Comparison of ENCODE assay signal across 22 mouse cellular contexts in the genomic region with DNA sequence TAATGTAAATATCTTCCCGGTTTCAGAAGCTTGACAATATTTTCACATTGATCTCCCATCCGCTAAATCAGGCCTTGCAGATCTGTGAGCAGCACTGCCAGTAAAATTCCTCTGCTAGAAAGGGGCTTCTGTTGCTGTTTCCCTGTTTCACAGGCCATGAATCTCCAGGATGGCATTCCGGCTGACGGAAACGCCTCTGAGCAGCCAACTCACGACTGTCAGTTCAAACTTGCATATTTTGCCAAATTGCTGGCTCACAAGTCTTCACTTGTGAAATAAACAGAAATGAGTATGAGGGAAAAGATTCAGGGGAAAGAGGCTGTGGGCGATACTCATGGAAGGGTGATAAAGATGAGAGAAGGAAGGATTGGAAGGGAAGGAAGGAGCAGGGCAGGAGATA. TPM values are rescaled to one million over a fixed set of nuclear protein-coding genes. Genes with fewer than 3 reads are reported as not detected.
A peak's percentile ranks its signal among the peaks of the same experiment; 100 is the strongest.
DNase-seq lines count a peak whose midpoint lies in the region; ATAC-seq and TF ChIP-seq lines count a peak whose summit lies in the region.
"Had no signal": no experiment of that assay in that cellular context is flagged by ENCODE, and none has a peak within 500 bp of the region (broad histone marks: within the 10 kb centered on the region; RNA-seq: fewer than 3 reads in every experiment).

No protein-coding gene starts in this region.

- no peak overlapping the region for H3K4me3 ChIP-seq in forebrain, postnatal 0 days (ENCODE audit: low read depth, low read length)
- H3K4me3 ChIP-seq in forebrain, embryonic 11.5 days (ENCODE audit: low read depth, low read length) = no peak overlapping the region
- no peak overlapping the region for H3K4me3 ChIP-seq in lung, embryonic 14.5 days (ENCODE audit: low read depth, low read length)
- H3K4me3 ChIP-seq in limb, embryonic 10.5 days = no peak overlapping the region
- H3K4me3 ChIP-seq: embryonic facial prominence, embryonic 13.5 days; gastrocnemius, adult 2 months; myocyte; neural tube, embryonic 15.5 days had no signal

- H3K36me3 ChIP-seq in forebrain, postnatal 0 days (ENCODE audit: insufficient read depth) = no peaks in the 10 kb centered on the region
- no peaks in the 10 kb centered on the region for H3K36me3 ChIP-seq in forebrain, embryonic 11.5 days (ENCODE audit: control insufficient read depth, insufficient read depth, low read length)
- H3K36me3 ChIP-seq in lung, embryonic 14.5 days (ENCODE audit: insufficient read depth) = no peaks in the 10 kb centered on the region
- H3K36me3 ChIP-seq in limb, embryonic 10.5 days = no peaks in the 10 kb centered on the region
- H3K36me3 ChIP-seq: embryonic facial prominence, embryonic 13.5 days; neural tube, embryonic 15.5 days had no signal

- no peaks in the 10 kb centered on the region for H3K4me1 ChIP-seq in forebrain, postnatal 0 days (ENCODE audit: insufficient read depth)
- no peaks in the 10 kb centered on the region for H3K4me1 ChIP-seq in forebrain, embryonic 11.5 days (replicated peaks; ENCODE audit: control insufficient read depth, insufficient read depth, low read length)
- H3K4me1 ChIP-seq in lung, embryonic 14.5 days (ENCODE audit: insufficient read depth) = 0 out of 2 replicates have a peak, but pooled peaks cover 5% of the 10 kb centered on the region
- H3K4me1 ChIP-seq in limb, embryonic 10.5 days = no peaks in the 10 kb centered on the region
- H3K4me1 ChIP-seq: embryonic facial prominence, embryonic 13.5 days; neural tube, embryonic 15.5 days had no signal

- WGBS in forebrain, postnatal 0 days = 56% methylated on average over 7 of the region's 7 CpGs
- 92% methylated on average over 7 of the region's 7 CpGs for WGBS in forebrain, embryonic 11.5 days
- 31% methylated on average over 7 of the region's 7 CpGs for WGBS in lung, embryonic 14.5 days
- WGBS in limb, embryonic 10.5 days = 74% methylated on average over 7 of the region's 7 CpGs

- H3K27ac ChIP-seq in forebrain, postnatal 0 days (ENCODE audit: low read depth, low read length) = no peak overlapping the region
- H3K27ac ChIP-seq in forebrain, embryonic 11.5 days (ENCODE audit: low read depth, low read length) = no peak overlapping the region
- no peak overlapping the region for H3K27ac ChIP-seq in lung, embryonic 14.5 days (ENCODE audit: low read depth)
- H3K27ac ChIP-seq in limb, embryonic 10.5 days = no peak overlapping the region
- H3K27ac ChIP-seq: embryonic facial prominence, embryonic 13.5 days; gastrocnemius, adult 2 months; liver, embryonic 14.5 days; neural tube, embryonic 15.5 days had no signal

- no peaks in the 10 kb centered on the region; the same call in none of the 2 replicates for H3K27me3 ChIP-seq in forebrain, postnatal 0 days (ENCODE audit: insufficient read depth, low read length)
- H3K27me3 ChIP-seq in forebrain, embryonic 11.5 days (ENCODE audit: control insufficient read depth, insufficient read depth, low read length) = no peaks in the 10 kb centered on the region
- no peaks in the 10 kb centered on the region for H3K27me3 ChIP-seq in lung, embryonic 14.5 days (ENCODE audit: insufficient read depth, low read length)
- no peaks in the 10 kb centered on the region for H3K27me3 ChIP-seq in limb, embryonic 10.5 days (ENCODE audit: low read depth, poor library complexity, severe bottlenecking)
- H3K27me3 ChIP-seq: CH12.LX; embryonic facial prominence, embryonic 13.5 days; neural tube, embryonic 15.5 days had no signal

- ATAC-seq in forebrain, postnatal 0 days = peak; percentile 68
- no peak for ATAC-seq in forebrain, embryonic 11.5 days (replicated peaks; ENCODE audit: low FRiP score)
- ATAC-seq in lung, embryonic 14.5 days (ENCODE audit: insufficient read depth) = peak; percentile 47; the same call in 1 of the 2 replicates

- H3K9ac ChIP-seq in forebrain, postnatal 0 days = no peak overlapping the region
- H3K9ac ChIP-seq in forebrain, embryonic 11.5 days (ENCODE audit: low read length) = no peak overlapping the region
- H3K9ac ChIP-seq in lung, embryonic 14.5 days = no peak overlapping the region
- H3K9ac ChIP-seq: embryonic facial prominence, embryonic 13.5 days; liver, embryonic 14.5 days; neural tube, embryonic 15.5 days had no signal

- peak; percentile 67 for DNase-seq in forebrain, postnatal 0 days
- DNase-seq in forebrain, embryonic 11.5 days (ENCODE audit: low spot score) = no peak
- DNase-seq in lung, embryonic 14.5 days = peak; percentile 74
- DNase-seq in lung, postnatal 36 days = no peak
- peak; percentile 2 for DNase-seq in Muller cell, postnatal 12 days (ENCODE audit: inconsistent ontology term)
- DNase-seq in brain, embryonic 18.5 days (ENCODE audit: low read depth, low spot score) = peak; percentile 43
- no peak for DNase-seq in limb, embryonic 10.5 days (ENCODE audit: low spot score)
- DNase-seq in thymus, postnatal 36 days = no peak
- DNase-seq: cerebellum, adult 9-11 months; gastrocnemius, adult 2 months; heart, postnatal 10 days; kidney, adult 18-20 months; kidney, postnatal 14 days; midbrain, embryonic 14.5 days; thymus, postnatal 14 days had no signal

- H3K9me3 ChIP-seq in forebrain, postnatal 0 days (ENCODE audit: low read length) = no peaks in the 10 kb centered on the region
- H3K9me3 ChIP-seq in forebrain, embryonic 11.5 days (ENCODE audit: control insufficient read depth, low read length) = no peaks in the 10 kb centered on the region
- no peaks in the 10 kb centered on the region for H3K9me3 ChIP-seq in lung, embryonic 14.5 days (ENCODE audit: low read depth, low read length)
- no peaks in the 10 kb centered on the region for H3K9me3 ChIP-seq in limb, embryonic 10.5 days (replicated peaks)
- H3K9me3 ChIP-seq: embryonic facial prominence, embryonic 13.5 days; neural tube, embryonic 15.5 days had no signal

- no peak for TF ChIP-seq CTCF in forebrain, postnatal 0 days (IDR thresholded peaks at IDR 0.05; ENCODE audit: low read depth)
- no peak for TF ChIP-seq CTCF in lung, embryonic 14.5 days (IDR thresholded peaks at IDR 0.05; ENCODE audit: low read depth)

- H3K4me2 ChIP-seq in forebrain, postnatal 0 days (ENCODE audit: low read depth) = no peak overlapping the region
- no peak overlapping the region for H3K4me2 ChIP-seq in forebrain, embryonic 11.5 days (ENCODE audit: low read depth, low read length, severe bottlenecking)
- H3K4me2 ChIP-seq in lung, embryonic 14.5 days = no peak overlapping the region
- H3K4me2 ChIP-seq: embryonic facial prominence, embryonic 13.5 days; heart, embryonic 11.5 days; neural tube, embryonic 15.5 days had no signal

RNA-seq across cellular contexts. Expression of gene Btbd3, which starts 59.3 kb away (rescaled TPM):
- total RNA-seq in forebrain, postnatal 0 days (2014; rRNA removed) = 45.8 and 64.9 TPM in 2 replicates
- 22.4 and 33.8 TPM in 2 replicates for polyA plus RNA-seq in forebrain, postnatal 0 days (2015; fragmentation: Nextera tagmentation; extraction: Ambion mirVana)
- 14.4 and 14.9 TPM in 2 replicates for polyA plus RNA-seq in forebrain, embryonic 11.5 days (2014; fragmentation: Nextera tagmentation; extraction: Ambion mirVana)
- polyA plus RNA-seq in lung, embryonic 14.5 days (2014; fragmentation: Nextera tagmentation; extraction: Ambion mirVana) = 47.6 and 47.7 TPM in 2 replicates
- polyA plus RNA-seq in limb, embryonic 10.5 days (2016; fragmentation: Nextera tagmentation; extraction: Ambion mirVana) = 11.3 and 13.5 TPM in 2 replicates
- total RNA-seq: CH12.LX, MEL had no signal

Comparison
In these comparisons a context has a peak if more than half of its experiments do, and no peak if none do; other contexts are left out.
1. DNase-seq: peak in forebrain, postnatal 0 days (single experiment), lung, embryonic 14.5 days (single experiment), Muller cell, postnatal 12 days (single experiment) and brain, embryonic 18.5 days (single experiment); none in forebrain, embryonic 11.5 days (single experiment), lung, postnatal 36 days (single experiment), limb, embryonic 10.5 days (single experiment) and thymus, postnatal 36 days (0 of 2).